Mouse (Mus musculus): ENCODE measurements around the gene Kbtbd6. TPM values are rescaled to one million over a fixed set of nuclear protein-coding genes. Genes with fewer than 3 reads are reported as not detected.
"Not testable (repeated sequence)": the region's sequence is repeated elsewhere in the genome, so short reads cannot be mapped to it uniquely, and the experiment has no call there.

Kbtbd6 gene
- polyA plus RNA-seq, 1 experiment from 2014 or later = 4.3 TPM

DNA sequence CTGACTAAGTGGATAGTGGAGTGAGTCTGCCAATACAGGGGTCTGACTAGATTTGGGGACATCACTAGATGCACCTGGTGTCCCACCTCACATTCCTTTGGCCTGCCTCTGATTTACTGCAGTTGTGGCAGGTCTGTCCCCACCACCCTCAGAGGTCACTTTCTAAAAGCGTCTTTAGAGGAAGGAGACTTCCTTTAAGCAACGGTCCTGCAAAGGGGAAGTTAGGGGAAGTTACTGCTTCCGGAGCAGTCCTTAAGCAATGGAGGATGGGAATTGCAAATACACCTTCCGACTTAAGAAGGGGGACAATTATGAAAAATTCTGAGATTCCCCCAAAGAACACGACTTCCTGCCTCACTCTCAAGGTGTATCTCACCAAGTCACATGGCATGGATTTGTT lies 10.2 kb upstream of the Kbtbd6 start:
- H3K4me1 ChIP-seq (replicated peaks) = no peaks in the 10 kb centered on the region
- no peak overlapping the region for H3K9ac ChIP-seq (replicated peaks)
- no peak for ATAC-seq (ENCODE audit: insufficient number of reproducible peaks, insufficient read depth, low FRiP score, low TSS enrichment, low read depth)
- no peaks in the 10 kb centered on the region for H3K27me3 ChIP-seq
- H3K4me3 ChIP-seq (replicated peaks) = no peak overlapping the region
- H3K4me2 ChIP-seq = no peak overlapping the region
- no peaks in the 10 kb centered on the region for H3K9me3 ChIP-seq
- no peaks in the 10 kb centered on the region for H3K36me3 ChIP-seq
- WGBS = 81% methylated on average over 5 of the region's 5 CpGs
- no peak overlapping the region for H3K27ac ChIP-seq

- no peak overlapping the region for H3K9ac ChIP-seq (replicated peaks)
- H3K27ac ChIP-seq = no peak overlapping the region
- no peak overlapping the region for H3K4me3 ChIP-seq (replicated peaks)
- H3K4me1 ChIP-seq (replicated peaks) = no peaks in the 10 kb centered on the region
- 89% methylated on average over 9 of the region's 9 CpGs for WGBS
- no peaks in the 10 kb centered on the region for H3K36me3 ChIP-seq
- ATAC-seq (ENCODE audit: insufficient number of reproducible peaks, insufficient read depth, low FRiP score, low TSS enrichment, low read depth) = no peak
- no peak overlapping the region for H3K4me2 ChIP-seq
- no peaks in the 10 kb centered on the region for H3K27me3 ChIP-seq
- no peaks in the 10 kb centered on the region for H3K9me3 ChIP-seq
These were observed 7.0 kb upstream of the Kbtbd6 start for GRCm38 (mm10) chr14:79444601-79445000.

DNA sequence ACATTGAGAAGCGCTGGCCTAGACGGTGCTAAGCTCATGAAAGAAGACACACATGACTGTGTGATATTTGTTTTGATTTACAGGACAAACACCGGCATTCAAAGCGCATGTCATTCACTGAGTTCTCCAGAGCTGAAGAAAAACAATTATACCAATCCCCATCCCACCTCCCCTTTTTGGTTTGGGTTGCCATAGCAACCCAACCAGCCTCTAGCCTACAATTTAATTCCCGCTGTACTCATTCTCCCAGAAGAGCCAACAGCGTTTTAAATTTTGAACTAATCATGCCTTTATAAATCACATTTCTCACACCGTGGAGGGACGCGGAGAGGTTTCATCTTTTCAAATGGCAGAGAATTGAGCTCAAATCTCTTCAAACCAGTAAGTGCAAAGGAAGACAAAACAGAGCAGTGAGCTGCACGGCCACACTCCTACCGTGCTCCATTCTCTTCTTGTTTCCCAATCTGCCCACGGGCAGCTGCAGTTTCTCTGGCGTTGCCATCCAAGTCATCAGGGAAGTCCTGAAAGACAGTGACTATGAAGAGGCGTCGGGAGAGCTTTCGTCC lies 6.5 kb upstream of the Kbtbd6 start:
- Histone ChIP-seq H3K9me3 (no peaks in the 10 kb centered on the region), H3K9ac (replicated peaks) (no peak overlapping the region), H3K4me1 (replicated peaks) (no peaks in the 10 kb centered on the region), H3K4me3 (replicated peaks) (no peak overlapping the region), H3K27ac (no peak overlapping the region), H3K4me2 (no peak overlapping the region), H3K36me3 (no peaks in the 10 kb centered on the region), H3K27me3 (no peaks in the 10 kb centered on the region)
- ATAC-seq (ENCODE audit: insufficient number of reproducible peaks, insufficient read depth, low FRiP score, low TSS enrichment, low read depth) = no peak
- WGBS = 77% methylated on average over 16 of the region's 16 CpGs

DNA sequence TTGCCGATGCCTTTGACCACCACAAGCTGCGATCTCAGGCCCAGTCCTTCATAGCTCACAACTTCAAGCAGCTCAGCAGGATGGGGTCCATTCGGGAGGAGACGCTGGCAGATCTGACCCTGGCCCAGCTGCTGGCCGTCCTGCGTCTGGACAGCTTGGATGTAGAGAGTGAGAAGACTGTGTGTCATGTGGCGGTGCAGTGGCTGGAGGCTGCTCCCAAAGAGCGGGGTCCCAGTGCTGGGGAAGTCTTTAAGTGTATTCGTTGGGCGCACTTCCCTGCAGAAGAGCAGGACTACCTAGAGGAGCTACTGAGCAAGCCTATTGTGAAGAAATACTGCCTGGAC lies 928 bp downstream of the Kbtbd6 start:
- H3K4me3 ChIP-seq (replicated peaks); H3K9me3 ChIP-seq; H3K27me3 ChIP-seq; H3K36me3 ChIP-seq; H3K9ac ChIP-seq (replicated peaks); H3K27ac ChIP-seq; H3K4me2 ChIP-seq; H3K4me1 ChIP-seq (replicated peaks): not testable (repeated sequence)
- 94% methylated on average over 6 of the region's 10 CpGs for WGBS
- ATAC-seq (ENCODE audit: insufficient number of reproducible peaks, insufficient read depth, low FRiP score, low TSS enrichment, low read depth) = 0 out of 2 replicates have a peak, but pooled peaks have one; percentile 27

GRCm38 (mm10) chr14:79460401-79460800 lies 8.8 kb downstream of the Kbtbd6 start:
- H3K36me3 ChIP-seq = peaks cover 47% of the 10 kb centered on the region
- no peaks in the 10 kb centered on the region for H3K9me3 ChIP-seq
- no peak for ATAC-seq (ENCODE audit: insufficient number of reproducible peaks, insufficient read depth, low FRiP score, low TSS enrichment, low read depth)
- H3K27ac ChIP-seq = no peak overlapping the region
- H3K9ac ChIP-seq (replicated peaks) = no peak overlapping the region
- H3K4me2 ChIP-seq = no peak overlapping the region
- H3K27me3 ChIP-seq = no peaks in the 10 kb centered on the region
- WGBS = 87% methylated on average over 1 of the region's 1 CpGs
- H3K4me3 ChIP-seq (replicated peaks) = no peak overlapping the region
- H3K4me1 ChIP-seq (replicated peaks) = no peaks in the 10 kb centered on the region

- Histone ChIP-seq H3K27ac (no peak overlapping the region), H3K36me3 (peaks cover 53% of the 10 kb centered on the region), H3K9ac (replicated peaks) (no peak overlapping the region), H3K4me2 (no peak overlapping the region), H3K4me1 (replicated peaks) (no peaks in the 10 kb centered on the region), H3K9me3 (no peaks in the 10 kb centered on the region), H3K27me3 (no peaks in the 10 kb centered on the region), H3K4me3 (replicated peaks) (no peak overlapping the region)
- 90% methylated on average over 4 of the region's 4 CpGs for WGBS
- ATAC-seq (ENCODE audit: insufficient number of reproducible peaks, insufficient read depth, low FRiP score, low TSS enrichment, low read depth) = no peak
These were observed 9.4 kb downstream of the Kbtbd6 start for GRCm38 (mm10) chr14:79460988-79461387.

GRCm38 (mm10) chr14:79465623-79466022 lies 14.0 kb downstream of the Kbtbd6 start:
- Histone ChIP-seq H3K36me3 (peaks cover 77% of the 10 kb centered on the region), H3K4me2 (no peak overlapping the region), H3K9me3 (no peaks in the 10 kb centered on the region), H3K9ac (replicated peaks) (no peak overlapping the region), H3K27ac (no peak overlapping the region), H3K4me1 (replicated peaks) (no peaks in the 10 kb centered on the region), H3K27me3 (no peaks in the 10 kb centered on the region), H3K4me3 (replicated peaks) (no peak overlapping the region)
- 90% methylated on average over 1 of the region's 1 CpGs for WGBS
- ATAC-seq (ENCODE audit: insufficient number of reproducible peaks, insufficient read depth, low FRiP score, low TSS enrichment, low read depth) = no peak

- no peak for ATAC-seq (ENCODE audit: insufficient number of reproducible peaks, insufficient read depth, low FRiP score, low TSS enrichment, low read depth)
- Histone ChIP-seq H3K4me2 (no peak overlapping the region), H3K9ac (replicated peaks) (no peak overlapping the region), H3K27me3 (no peaks in the 10 kb centered on the region), H3K27ac (no peak overlapping the region), H3K36me3 (peaks cover 81% of the 10 kb centered on the region), H3K4me3 (replicated peaks) (no peak overlapping the region), H3K4me1 (replicated peaks) (no peaks in the 10 kb centered on the region), H3K9me3 (no peaks in the 10 kb centered on the region)
- WGBS = 27% methylated on average over 3 of the region's 3 CpGs
These were observed 16.0 kb downstream of the Kbtbd6 start for GRCm38 (mm10) chr14:79467621-79468020.

DNA sequence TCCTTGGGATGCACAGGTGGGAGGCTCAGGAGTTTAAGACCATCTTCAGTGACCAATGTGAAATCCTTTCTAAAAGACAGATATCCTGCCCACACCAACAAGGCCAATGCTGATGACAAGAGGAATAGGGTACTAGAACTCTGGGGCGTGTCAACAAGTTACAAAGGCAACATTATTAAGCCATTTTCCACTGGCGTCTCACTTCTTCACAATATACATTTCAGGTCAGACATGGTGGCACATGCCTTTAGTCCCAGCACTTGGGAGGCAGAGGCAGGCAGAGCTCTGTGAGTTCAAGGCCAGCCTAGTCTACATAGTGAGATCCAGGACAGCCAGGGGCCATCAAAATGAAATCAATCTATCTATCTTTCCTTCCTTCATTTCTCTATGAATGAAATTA lies 21.7 kb downstream of the Kbtbd6 start:
- ATAC-seq (ENCODE audit: insufficient number of reproducible peaks, insufficient read depth, low FRiP score, low TSS enrichment, low read depth) = no peak
- peaks cover 92% of the 10 kb centered on the region for H3K36me3 ChIP-seq
- 89% methylated on average over 2 of the region's 2 CpGs for WGBS

GRCm38 (mm10) chr14:79480624-79481338 lies 29.1 kb downstream of the Kbtbd6 start, which contains the start of gene Elf1:
TSS of gene Elf1 (plus strand) at chr14:79481194.
- Histone ChIP-seq H3K4me2 (peak within 1 kb of the TSS; percentile 71), H3K4me3 (replicated peaks) (peak within 1 kb of the TSS; percentile 90), H3K4me1 (replicated peaks) (peaks cover 31% of the 10 kb centered on the region), H3K36me3 (peaks cover 31% of the 10 kb centered on the region), H3K9me3 (no peaks in the 10 kb centered on the region), H3K9ac (replicated peaks) (peak within 1 kb of the TSS; percentile 98), H3K27me3 (no peaks in the 10 kb centered on the region), H3K27ac (peak within 1 kb of the TSS; percentile 100)
- under 1% methylated on average over 86 of the region's 96 CpGs for WGBS
- ATAC-seq (ENCODE audit: insufficient number of reproducible peaks, insufficient read depth, low FRiP score, low TSS enrichment, low read depth) = peak; percentile 78

More for the DNA sequence above, 21.7 kb downstream of the Kbtbd6 start:
- Histone ChIP-seq H3K9ac (replicated peaks) (no peak overlapping the region), H3K27ac (no peak overlapping the region), H3K9me3 (no peaks in the 10 kb centered on the region), H3K4me1 (replicated peaks) (no peaks in the 10 kb centered on the region), H3K4me3 (replicated peaks) (no peak overlapping the region), H3K4me2 (no peak overlapping the region), H3K27me3 (no peaks in the 10 kb centered on the region)

GRCm38 (mm10) chr14:79481339-79482151 lies 29.9 kb downstream of the Kbtbd6 start, which contains the start of gene Wbp4:
TSS of gene Wbp4 (minus strand) at chr14:79481520.
- Histone ChIP-seq H3K27ac (peak within 1 kb of the TSS; percentile 100), H3K4me1 (replicated peaks) (peaks cover 37% of the 10 kb centered on the region), H3K4me3 (replicated peaks) (peak within 1 kb of the TSS; percentile 90), H3K4me2 (peak within 1 kb of the TSS; percentile 71), H3K9ac (replicated peaks) (peak within 1 kb of the TSS; percentile 98), H3K27me3 (no peaks in the 10 kb centered on the region), H3K36me3 (peaks cover 24% of the 10 kb centered on the region), H3K9me3 (no peaks in the 10 kb centered on the region)
- under 1% methylated on average over 80 of the region's 86 CpGs for WGBS
- ATAC-seq (ENCODE audit: insufficient number of reproducible peaks, insufficient read depth, low FRiP score, low TSS enrichment, low read depth) = peak; percentile 93

All from limb, embryonic 12.5 days (tissue).